Mouse (Mus musculus): ENCODE results near the gene Emg1. TPM values are rescaled to one million over a fixed set of nuclear protein-coding genes. Genes with fewer than 3 reads are reported as not detected.

The Emg1 gene
- total RNA-seq, 2 experiments from 2014 or later = 58.0 to 58.7 TPM

GRCm38 (mm10) chr6:124738511-124739023 lies 26.6 kb upstream of the Emg1 start, which contains the start of gene Ptpn6:
Gene Ptpn6, minus strand, starts transcription at chr6:124738714.
- no peak for TF ChIP-seq CTCF (conservative IDR thresholded peaks at IDR 0.05)
- Histone ChIP-seq H3K27ac (peak within 1 kb of the TSS; percentile 100; the same call in 1 of the 2 replicates), H3K4me3 (no peak within 1 kb of the TSS)
- DNase-seq (ENCODE audit: low spot score in 2 of 2) = no peak

- no peak for DNase-seq (ENCODE audit: low spot score in 2 of 2)
- no peak for TF ChIP-seq CTCF (conservative IDR thresholded peaks at IDR 0.05)
- no peak overlapping the region for H3K27ac ChIP-seq
- H3K4me3 ChIP-seq = no peak overlapping the region
These were observed 25.1 kb upstream of the Emg1 start for GRCm38 (mm10) chr6:124737040-124737439.

- Histone ChIP-seq H3K27ac (no peak overlapping the region), H3K4me3 (no peak overlapping the region)
- no peak for DNase-seq (ENCODE audit: low spot score in 2 of 2)
- no peak for TF ChIP-seq CTCF (conservative IDR thresholded peaks at IDR 0.05)
These were observed 22.4 kb upstream of the Emg1 start for GRCm38 (mm10) chr6:124734417-124734816.

GRCm38 (mm10) chr6:124732476-124733370 lies 20.7 kb upstream of the Emg1 start:
- TF ChIP-seq CTCF (conservative IDR thresholded peaks at IDR 0.05) = no peak
- DNase-seq (ENCODE audit: low spot score in 2 of 2) = no peak
- Histone ChIP-seq H3K4me3 (peak overlapping the region; percentile 8; the same call in 1 of the 2 replicates), H3K27ac (peak overlapping the region; percentile 32; the same call in 1 of the 2 replicates)

- Histone ChIP-seq H3K4me3 (no peak overlapping the region), H3K27ac (no peak overlapping the region)
- DNase-seq (ENCODE audit: low spot score in 2 of 2) = no peak
- no peak for TF ChIP-seq CTCF (conservative IDR thresholded peaks at IDR 0.05)
These were observed 19.1 kb upstream of the Emg1 start for GRCm38 (mm10) chr6:124731038-124731437.

- no peak overlapping the region for H3K4me3 ChIP-seq
- H3K27ac ChIP-seq = no peak overlapping the region
- TF ChIP-seq CTCF (conservative IDR thresholded peaks at IDR 0.05) = no peak
- DNase-seq (ENCODE audit: low spot score in 2 of 2) = no peak
These were observed 18.1 kb upstream of the Emg1 start for GRCm38 (mm10) chr6:124729850-124730705.

GRCm38 (mm10) chr6:124728621-124729020 lies 16.6 kb upstream of the Emg1 start:
- TF ChIP-seq CTCF (conservative IDR thresholded peaks at IDR 0.05) = no peak
- no peak for DNase-seq (ENCODE audit: low spot score in 2 of 2)

GRCm38 (mm10) chr6:124724472-124724871 lies 12.5 kb upstream of the Emg1 start:
- no peak for TF ChIP-seq CTCF (conservative IDR thresholded peaks at IDR 0.05)
- no peak overlapping the region for H3K4me3 ChIP-seq
- no peak for DNase-seq (ENCODE audit: low spot score in 2 of 2)

More at GRCm38 (mm10) chr6:124728621-124729020, 16.6 kb upstream of the Emg1 start:
- Histone ChIP-seq H3K27ac (no peak overlapping the region), H3K4me3 (no peak overlapping the region)

GRCm38 (mm10) chr6:124723541-124723940 lies 11.6 kb upstream of the Emg1 start:
- H3K27ac ChIP-seq = no peak overlapping the region

More at GRCm38 (mm10) chr6:124724472-124724871, 12.5 kb upstream of the Emg1 start:
- no peak overlapping the region for H3K27ac ChIP-seq

GRCm38 (mm10) chr6:124722876-124723473 lies 11.0 kb upstream of the Emg1 start:
- no peak for TF ChIP-seq CTCF (conservative IDR thresholded peaks at IDR 0.05)
- no peak overlapping the region for H3K4me3 ChIP-seq
- no peak overlapping the region for H3K27ac ChIP-seq
- no peak for DNase-seq (ENCODE audit: low spot score in 2 of 2)

More at GRCm38 (mm10) chr6:124723541-124723940, 11.6 kb upstream of the Emg1 start:
- no peak for TF ChIP-seq CTCF (conservative IDR thresholded peaks at IDR 0.05)
- DNase-seq (ENCODE audit: low spot score in 2 of 2) = no peak
- no peak overlapping the region for H3K4me3 ChIP-seq

- Histone ChIP-seq H3K4me3 (no peak overlapping the region), H3K27ac (no peak overlapping the region)
- no peak for TF ChIP-seq CTCF (conservative IDR thresholded peaks at IDR 0.05)
- DNase-seq (ENCODE audit: low spot score in 2 of 2) = no peak
These were observed 8.9 kb upstream of the Emg1 start for GRCm38 (mm10) chr6:124720904-124721303.

GRCm38 (mm10) chr6:124719354-124719978 lies 7.5 kb upstream of the Emg1 start:
- Histone ChIP-seq H3K4me3 (no peak overlapping the region), H3K27ac (no peak overlapping the region)
- TF ChIP-seq CTCF (conservative IDR thresholded peaks at IDR 0.05) = no peak
- DNase-seq (ENCODE audit: low spot score in 2 of 2) = no peak
